Mouse (Mus musculus) limb, embryonic 10.5 days (tissue): ENCODE results near the gene Agfg1. TPM values are rescaled to one million over a fixed set of nuclear protein-coding genes. Genes with fewer than 3 reads are reported as not detected.
A peak's percentile ranks its signal among the peaks of the same experiment; 100 is the strongest.

Experiments used
- DNase-seq: peaks from one replicate; pipeline ENCODE4 v3.0.0-alpha.2; 2017; ENCODE audit warnings: low spot score
- H3K27ac ChIP-seq: fragments of 300-500 bp; sonication (generic); 2 replicates; pipeline ENCODE4 v1.5.1; 2016; ENCODE audit warnings: mild to moderate bottlenecking
- H3K27me3 ChIP-seq: fragments of 300-500 bp; sonication (generic); 2 replicates; pipeline ENCODE4 v1.6.1; 2016; ENCODE audit warnings: low read depth, mild to moderate bottlenecking; ENCODE audit not compliant: poor library complexity, severe bottlenecking
- H3K36me3 ChIP-seq: fragments of 300-500 bp; sonication (generic); 2 replicates; pipeline ENCODE4 v1.6.1; 2016; ENCODE audit warnings: mild to moderate bottlenecking, moderate library complexity
- H3K4me1 ChIP-seq: fragments of 300-500 bp; sonication (generic); 2 replicates; pipeline ENCODE4 v1.6.1; 2016
- H3K4me3 ChIP-seq: fragments of 300-500 bp; sonication (generic); 2 replicates; pipeline ENCODE4 v1.5.1; 2016; ENCODE audit warnings: mild to moderate bottlenecking, moderate library complexity
- H3K9me3 ChIP-seq: fragments of 300-500 bp; sonication (generic); replicated peaks from 2 replicates; pipeline ENCODE4 v1.6.1; 2016; ENCODE audit warnings: mild to moderate bottlenecking
- WGBS: fragments of 180-500 bp; shearing (Covaris S2); methylation state at CpG from one replicate; pipeline ENCODE4 v1.1.7; 2016; 5-methylcytosine and 5-hydroxymethylcytosine counted together
- polyA plus RNA-seq: library from polyadenylated mRNA; unstranded; fragments of >200 nt; fragmentation: Nextera tagmentation; extraction: Ambion mirVana; gene quantifications from 2 replicates; pipeline ENCODE4 v1.2.1, GENCODE M21; 2016

Gene Agfg1
- polyA plus RNA-seq, 1 experiment from 2014 or later = 30.5 TPM

- no peak for DNase-seq
- 93% methylated on average over 8 of the region's 8 CpGs for WGBS
Measured at GRCm38 (mm10) chr1:82806391-82806790, 32.9 kb upstream of the Agfg1 start.

GRCm38 (mm10) chr1:82807206-82807605 is 32.1 kb upstream of the Agfg1 start:
- Histone ChIP-seq H3K27me3 (no peaks in the 10 kb centered on the region), H3K9me3 (no peaks in the 10 kb centered on the region), H3K4me3 (no peak overlapping the region), H3K27ac (no peak overlapping the region), H3K4me1 (no peaks in the 10 kb centered on the region), H3K36me3 (no peaks in the 10 kb centered on the region)
- no peak for DNase-seq
- 90% methylated on average over 7 of the region's 7 CpGs for WGBS

More at GRCm38 (mm10) chr1:82806391-82806790, 32.9 kb upstream of the Agfg1 start:
- no peak overlapping the region for H3K27ac ChIP-seq
- H3K4me1 ChIP-seq = no peaks in the 10 kb centered on the region
- no peaks in the 10 kb centered on the region for H3K36me3 ChIP-seq
- no peaks in the 10 kb centered on the region for H3K27me3 ChIP-seq
- H3K4me3 ChIP-seq = no peak overlapping the region
- no peaks in the 10 kb centered on the region for H3K9me3 ChIP-seq

GRCm38 (mm10) chr1:82808564-82808963 is 30.7 kb upstream of the Agfg1 start:
- Histone ChIP-seq H3K4me3 (no peak overlapping the region), H3K27ac (no peak overlapping the region), H3K4me1 (no peaks in the 10 kb centered on the region), H3K9me3 (no peaks in the 10 kb centered on the region), H3K27me3 (no peaks in the 10 kb centered on the region), H3K36me3 (no peaks in the 10 kb centered on the region)
- DNase-seq = no peak
- WGBS = 75% methylated on average over 3 of the region's 3 CpGs

GRCm38 (mm10) chr1:82811766-82812165 is 27.5 kb upstream of the Agfg1 start:
- H3K9me3 ChIP-seq = no peaks in the 10 kb centered on the region
- H3K27ac ChIP-seq = no peak overlapping the region
- no peaks in the 10 kb centered on the region for H3K27me3 ChIP-seq
- H3K4me3 ChIP-seq = no peak overlapping the region
- DNase-seq = no peak
- H3K36me3 ChIP-seq = no peaks in the 10 kb centered on the region
- H3K4me1 ChIP-seq = no peaks in the 10 kb centered on the region
- 84% methylated on average over 1 of the region's 1 CpGs for WGBS

GRCm38 (mm10) chr1:82815941-82816716 is 23.2 kb upstream of the Agfg1 start:
- Histone ChIP-seq H3K4me3 (no peak overlapping the region), H3K27me3 (no peaks in the 10 kb centered on the region), H3K4me1 (peaks cover 8% of the 10 kb centered on the region; the same call in 1 of the 2 replicates), H3K36me3 (no peaks in the 10 kb centered on the region), H3K9me3 (no peaks in the 10 kb centered on the region), H3K27ac (no peak overlapping the region)
- DNase-seq = no peak
- 82% methylated on average over 17 of the region's 17 CpGs for WGBS

- Histone ChIP-seq H3K9me3 (no peaks in the 10 kb centered on the region), H3K27ac (no peak overlapping the region), H3K4me1 (peaks cover 8% of the 10 kb centered on the region; the same call in 1 of the 2 replicates), H3K4me3 (no peak overlapping the region), H3K27me3 (no peaks in the 10 kb centered on the region), H3K36me3 (no peaks in the 10 kb centered on the region)
- no peak for DNase-seq
- WGBS = 58% methylated on average over 10 of the region's 10 CpGs
Measured at GRCm38 (mm10) chr1:82819366-82819765, 19.9 kb upstream of the Agfg1 start.

GRCm38 (mm10) chr1:82820179-82820578 is 19.1 kb upstream of the Agfg1 start:
- H3K4me3 ChIP-seq = no peak overlapping the region
- peaks cover 8% of the 10 kb centered on the region; the same call in 1 of the 2 replicates for H3K4me1 ChIP-seq
- no peak overlapping the region for H3K27ac ChIP-seq
- no peaks in the 10 kb centered on the region for H3K36me3 ChIP-seq
- 72% methylated on average over 15 of the region's 15 CpGs for WGBS
- no peaks in the 10 kb centered on the region for H3K27me3 ChIP-seq
- no peaks in the 10 kb centered on the region for H3K9me3 ChIP-seq
- DNase-seq = peak; percentile 38

- no peak overlapping the region for H3K27ac ChIP-seq
Measured at GRCm38 (mm10) chr1:82820626-82821186, 18.6 kb upstream of the Agfg1 start.

GRCm38 (mm10) chr1:82821846-82822245 is 17.4 kb upstream of the Agfg1 start:
- Histone ChIP-seq H3K4me3 (no peak overlapping the region), H3K9me3 (no peaks in the 10 kb centered on the region)
- 90% methylated on average over 3 of the region's 3 CpGs for WGBS

More at GRCm38 (mm10) chr1:82820626-82821186, 18.6 kb upstream of the Agfg1 start:
- Histone ChIP-seq H3K36me3 (no peaks in the 10 kb centered on the region), H3K4me1 (peaks cover 8% of the 10 kb centered on the region; the same call in 1 of the 2 replicates), H3K27me3 (no peaks in the 10 kb centered on the region), H3K4me3 (no peak overlapping the region), H3K9me3 (no peaks in the 10 kb centered on the region)
- WGBS = 86% methylated on average over 3 of the region's 3 CpGs
- DNase-seq = no peak

GRCm38 (mm10) chr1:82824147-82824546 is 15.1 kb upstream of the Agfg1 start:
- Histone ChIP-seq H3K4me3 (no peak overlapping the region), H3K4me1 (peaks cover 7% of the 10 kb centered on the region; the same call in 1 of the 2 replicates), H3K27me3 (no peaks in the 10 kb centered on the region), H3K9me3 (no peaks in the 10 kb centered on the region), H3K27ac (no peak overlapping the region), H3K36me3 (no peaks in the 10 kb centered on the region)
- DNase-seq = no peak
- WGBS = 88% methylated on average over 6 of the region's 6 CpGs

More at GRCm38 (mm10) chr1:82821846-82822245, 17.4 kb upstream of the Agfg1 start:
- Histone ChIP-seq H3K27me3 (no peaks in the 10 kb centered on the region), H3K27ac (no peak overlapping the region), H3K36me3 (no peaks in the 10 kb centered on the region), H3K4me1 (peaks cover 8% of the 10 kb centered on the region; the same call in 1 of the 2 replicates)
- no peak for DNase-seq

- DNase-seq = no peak
- H3K36me3 ChIP-seq = no peaks in the 10 kb centered on the region
- H3K27me3 ChIP-seq = no peaks in the 10 kb centered on the region
- no peaks in the 10 kb centered on the region for H3K9me3 ChIP-seq
- no peak overlapping the region for H3K27ac ChIP-seq
- no peak overlapping the region for H3K4me3 ChIP-seq
- 88% methylated on average over 2 of the region's 2 CpGs for WGBS
- peaks cover 2% of the 10 kb centered on the region; the same call in 1 of the 2 replicates for H3K4me1 ChIP-seq
Measured at GRCm38 (mm10) chr1:82825256-82825655, 14.0 kb upstream of the Agfg1 start.

GRCm38 (mm10) chr1:82825783-82826182 is 13.5 kb upstream of the Agfg1 start:
- 89% methylated on average over 7 of the region's 7 CpGs for WGBS
- Histone ChIP-seq H3K4me1 (no peaks in the 10 kb centered on the region), H3K4me3 (no peak overlapping the region), H3K27ac (no peak overlapping the region), H3K36me3 (no peaks in the 10 kb centered on the region), H3K9me3 (no peaks in the 10 kb centered on the region), H3K27me3 (no peaks in the 10 kb centered on the region)
- no peak for DNase-seq

GRCm38 (mm10) chr1:82826911-82827310 is 12.4 kb upstream of the Agfg1 start:
- Histone ChIP-seq H3K27ac (no peak overlapping the region), H3K4me3 (no peak overlapping the region), H3K36me3 (no peaks in the 10 kb centered on the region), H3K27me3 (no peaks in the 10 kb centered on the region), H3K4me1 (no peaks in the 10 kb centered on the region), H3K9me3 (no peaks in the 10 kb centered on the region)
- 36% methylated on average over 5 of the region's 5 CpGs for WGBS
- DNase-seq = no peak
